Mouse (Mus musculus): ENCODE measurements around the gene Scamp3.
A peak's percentile ranks its signal among the peaks of the same experiment; 100 is the strongest.

Scamp3 gene

GRCm38 (mm10) chr3:89227307-89228179, 50.3 kb downstream of the Scamp3 start:
- peak; percentile 35 to 61 for DNase-seq

DNA sequence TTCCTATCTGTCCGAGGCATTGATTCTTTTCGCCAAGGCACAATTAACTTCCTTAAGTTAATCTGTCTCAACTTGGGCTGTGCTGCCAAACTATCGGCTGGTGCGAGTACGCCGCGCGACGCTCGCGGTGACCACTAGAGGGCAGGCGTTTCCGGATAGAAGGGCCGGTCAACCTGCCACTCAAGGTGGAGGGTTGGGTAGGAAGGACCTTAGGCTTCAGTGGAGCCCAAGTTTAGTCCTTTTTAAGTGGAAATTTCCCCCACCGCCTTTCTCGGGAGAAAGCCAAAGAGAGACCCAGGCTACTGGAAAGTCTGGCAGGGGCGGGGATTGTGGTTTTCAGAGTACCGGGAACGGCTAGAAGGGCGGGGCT, 50.9 kb downstream of the Scamp3 start:
- peak; percentile 82 to 86 for DNase-seq

GRCm38 (mm10) chr3:89228836-89229235, 51.6 kb downstream of the Scamp3 start, which contains the start of gene Muc1:
Gene Muc1, plus strand, starts transcription at chr3:89229057.
- no peak for DNase-seq

DNA sequence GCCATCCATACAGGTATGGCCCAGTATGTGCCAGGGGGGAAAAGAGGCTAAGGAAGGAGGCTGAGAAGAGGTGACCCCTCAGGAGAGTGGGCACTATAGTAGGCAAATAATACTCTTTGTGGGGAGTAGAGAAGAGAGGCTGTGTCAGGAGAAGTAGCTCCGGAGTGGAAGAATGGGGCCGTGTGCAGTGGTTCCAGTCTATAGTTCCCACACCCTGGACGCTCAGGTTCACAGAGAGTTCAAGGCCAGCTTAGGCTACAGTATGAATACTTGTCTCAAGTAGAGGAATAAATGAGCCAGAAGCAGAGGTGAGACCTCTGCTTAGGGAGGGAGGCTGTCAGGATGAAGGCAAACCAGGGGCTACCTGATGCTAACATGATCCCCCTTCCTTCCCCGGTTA, 52.0 kb downstream of the Scamp3 start:
- DNase-seq = no peak

DNA sequence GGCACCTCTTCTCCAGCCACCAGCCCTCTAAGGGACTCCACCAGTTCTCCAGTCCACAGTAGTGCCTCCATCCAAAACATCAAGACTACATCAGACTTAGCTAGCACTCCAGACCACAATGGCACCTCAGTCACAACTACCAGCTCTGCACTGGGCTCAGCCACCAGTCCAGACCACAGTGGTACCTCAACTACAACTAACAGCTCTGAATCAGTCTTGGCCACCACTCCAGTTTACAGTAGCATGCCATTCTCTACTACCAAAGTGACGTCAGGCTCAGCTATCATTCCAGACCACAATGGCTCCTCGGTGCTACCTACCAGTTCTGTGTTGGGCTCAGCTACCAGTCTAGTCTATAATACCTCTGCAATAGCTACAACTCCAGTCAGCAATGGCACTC, 53.3 kb downstream of the Scamp3 start:
- DNase-seq = no peak

DNA sequence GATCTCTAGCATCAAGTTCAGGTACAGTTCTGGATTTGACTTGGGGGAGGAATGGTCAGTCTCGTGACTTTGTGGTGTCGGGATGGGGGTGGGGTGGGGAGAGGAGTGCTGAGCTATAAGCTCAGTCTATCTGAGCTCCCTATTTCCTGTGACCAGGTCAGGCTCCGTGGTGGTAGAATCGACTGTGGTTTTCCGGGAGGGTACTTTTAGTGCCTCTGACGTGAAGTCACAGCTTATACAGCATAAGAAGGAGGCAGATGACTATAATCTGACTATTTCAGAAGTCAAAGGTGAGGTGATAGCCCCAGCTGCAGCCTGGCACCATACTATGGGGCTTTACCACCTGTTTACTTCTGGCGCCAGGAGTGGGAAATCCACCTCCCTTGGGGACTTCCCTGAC, 54.1 kb downstream of the Scamp3 start:
- DNase-seq = no peak

- DNase-seq = no peak
Measured at GRCm38 (mm10) chr3:89231772-89232275, 54.6 kb downstream of the Scamp3 start.

All from thymus, postnatal 36 days (tissue).